Mouse (Mus musculus): ENCODE results near the gene Ccdc170. TPM values are rescaled to one million over a fixed set of nuclear protein-coding genes. Genes with fewer than 3 reads are reported as not detected.
"Not testable (repeated sequence)": the region's sequence is repeated elsewhere in the genome, so short reads cannot be mapped to it uniquely, and the experiment has no call there.

Gene Ccdc170
- total RNA-seq, 2 experiments from 2014 or later, result 0.44 to 0.47 TPM

- intact Hi-C loops (cut with DNase I; ENCODE audit: low total_unique reads), result no loop called here
- DNase-seq, result no peak
Observed at GRCm38 (mm10) chr10:4593828-4594227, 111.5 kb downstream of the Ccdc170 start.

- intact Hi-C loops (cut with DNase I; ENCODE audit: low total_unique reads), result no loop called here
- DNase-seq, result no peak
Observed at GRCm38 (mm10) chr10:4597211-4597610, 114.9 kb downstream of the Ccdc170 start.

GRCm38 (mm10) chr10:4598244-4598842, 116.0 kb downstream of the Ccdc170 start:
- DNase-seq, result peak; percentile 63
- intact Hi-C loops (cut with DNase I; ENCODE audit: low total_unique reads), result no loop called here

GRCm38 (mm10) chr10:4598916-4599315, 116.6 kb downstream of the Ccdc170 start:
- intact Hi-C loops (cut with DNase I; ENCODE audit: low total_unique reads), result no loop called here
- no peak for DNase-seq

GRCm38 (mm10) chr10:4599591-4599990, 117.3 kb downstream of the Ccdc170 start:
- intact Hi-C loops (cut with DNase I; ENCODE audit: low total_unique reads), result no loop called here

GRCm38 (mm10) chr10:4600796-4601474, 118.6 kb downstream of the Ccdc170 start:
- no peak for DNase-seq
- intact Hi-C loops (cut with DNase I; ENCODE audit: low total_unique reads), result loop anchor here (10.0 kb wide), 1 partner anchor 564 kb away; no protein-coding TSS in a partner anchor

More at GRCm38 (mm10) chr10:4599591-4599990, 117.3 kb downstream of the Ccdc170 start:
- no peak for DNase-seq

- not testable (repeated sequence) for DNase-seq
Observed at GRCm38 (mm10) chr10:4601612-4602011, 119.3 kb downstream of the Ccdc170 start.

GRCm38 (mm10) chr10:4602466-4602865, 120.2 kb downstream of the Ccdc170 start:
- DNase-seq, result no peak
- intact Hi-C loops (cut with DNase I; ENCODE audit: low total_unique reads), result loop anchor here (10.0 kb wide), 1 partner anchor 562 kb away; no protein-coding TSS in a partner anchor

More at GRCm38 (mm10) chr10:4601612-4602011, 119.3 kb downstream of the Ccdc170 start:
- intact Hi-C loops (cut with DNase I; ENCODE audit: low total_unique reads), result loop anchor here (10.0 kb wide), 1 partner anchor 563 kb away; no protein-coding TSS in a partner anchor

GRCm38 (mm10) chr10:4604527-4605209, 122.4 kb downstream of the Ccdc170 start:
- DNase-seq, result no peak
- intact Hi-C loops (cut with DNase I; ENCODE audit: low total_unique reads), result loop anchor here (10.0 kb wide), 1 partner anchor 560 kb away; no protein-coding TSS in a partner anchor

GRCm38 (mm10) chr10:4610234-4610633, 127.9 kb downstream of the Ccdc170 start:
- no peak for DNase-seq
- intact Hi-C loops (cut with DNase I; ENCODE audit: low total_unique reads), result no loop called here

- intact Hi-C loops (cut with DNase I; ENCODE audit: low total_unique reads), result no loop called here
- no peak for DNase-seq
Observed at GRCm38 (mm10) chr10:4611386-4612155, 129.3 kb downstream of the Ccdc170 start, which contains the start of gene Esr1. Esr1 (plus strand) TSS chr10:4611593.

Other genes with a start within 250 kb of the Ccdc170 start
- gene Akap12, start 216.1 kb upstream of the Ccdc170 start, total RNA-seq (2021), result 10 to 100 TPM; 15.4 to 26.5 TPM
- 1 to 10 TPM; 4.2 to 4.5 TPM for gene Zbtb2, start 94.4 kb upstream of the Ccdc170 start, total RNA-seq (2021)
- gene Rmnd1, start 50.1 kb upstream of the Ccdc170 start, total RNA-seq (2021), result 10 to 100 TPM; 27.6 to 28.1 TPM
- 1 to 10 TPM; 9.4 TPM for gene Armt1, start 50.0 kb upstream of the Ccdc170 start, total RNA-seq (2021)
- gene Esr1, start 129.1 kb downstream of the Ccdc170 start, total RNA-seq (2021), result 10 to 100 TPM; 20.8 to 26.0 TPM